Mouse (Mus musculus) kidney, embryonic 15.5 days (tissue): ENCODE measurements around the gene Tap2. TPM values are rescaled to one million over a fixed set of nuclear protein-coding genes. Genes with fewer than 3 reads are reported as not detected.

Experiments used
- ATAC-seq: fragments of 200-750 bp; cut with Nextera tagmentation; replicated peaks from 2 replicates; pipeline ENCODE4 v1.8.0; 2017; ENCODE audit warnings: moderate TSS enrichment; ENCODE audit not compliant: low FRiP score
- H3K27ac ChIP-seq: fragments of 300-500 bp; sonication (generic); 2 replicates; pipeline ENCODE4 v1.5.1; 2015; ENCODE audit warnings: mild to moderate bottlenecking, inconsistent platforms
- H3K27me3 ChIP-seq: fragments of 300-500 bp; sonication (generic); 2 replicates; pipeline ENCODE4 v1.6.1; 2015; ENCODE audit warnings: inconsistent platforms
- H3K36me3 ChIP-seq: fragments of 300-500 bp; sonication (generic); 2 replicates; pipeline ENCODE4 v1.6.1; 2015; ENCODE audit warnings: inconsistent platforms
- H3K4me1 ChIP-seq: fragments of 300-500 bp; sonication (generic); 2 replicates; pipeline ENCODE4 v1.6.1; 2015; ENCODE audit warnings: inconsistent platforms
- H3K4me2 ChIP-seq: fragments of 300-500 bp; sonication (generic); 2 replicates; pipeline ENCODE4 v1.6.1; 2015; ENCODE audit warnings: moderate library complexity, mild to moderate bottlenecking, inconsistent platforms
- H3K4me3 ChIP-seq: fragments of 300-500 bp; sonication (generic); replicated peaks from 2 replicates; pipeline ENCODE4 v1.5.1; 2015; ENCODE audit warnings: mild to moderate bottlenecking, inconsistent platforms
- H3K9ac ChIP-seq: fragments of 300-500 bp; sonication (generic); 2 replicates; pipeline ENCODE4 v1.6.1; 2015; ENCODE audit warnings: mild to moderate bottlenecking, inconsistent platforms
- H3K9me3 ChIP-seq: fragments of 300-500 bp; sonication (generic); replicated peaks from 2 replicates; pipeline ENCODE4 v1.6.1; 2016; ENCODE audit warnings: inconsistent platforms
- WGBS: fragments of 180-500 bp; shearing (Covaris S2); methylation state at CpG from one replicate; pipeline ENCODE4 v1.1.7; 2015; ENCODE audit warnings: mixed read lengths; 5-methylcytosine and 5-hydroxymethylcytosine counted together
- polyA plus RNA-seq: library from polyadenylated mRNA; unstranded; fragments of >200 nt; fragmentation: Nextera tagmentation; extraction: Ambion mirVana; gene quantifications from 2 replicates; pipeline ENCODE4 v1.2.1, GENCODE M21; 2015

Gene Tap2
- polyA plus RNA-seq, 1 experiment from 2014 or later, result 3.5 TPM

DNA sequence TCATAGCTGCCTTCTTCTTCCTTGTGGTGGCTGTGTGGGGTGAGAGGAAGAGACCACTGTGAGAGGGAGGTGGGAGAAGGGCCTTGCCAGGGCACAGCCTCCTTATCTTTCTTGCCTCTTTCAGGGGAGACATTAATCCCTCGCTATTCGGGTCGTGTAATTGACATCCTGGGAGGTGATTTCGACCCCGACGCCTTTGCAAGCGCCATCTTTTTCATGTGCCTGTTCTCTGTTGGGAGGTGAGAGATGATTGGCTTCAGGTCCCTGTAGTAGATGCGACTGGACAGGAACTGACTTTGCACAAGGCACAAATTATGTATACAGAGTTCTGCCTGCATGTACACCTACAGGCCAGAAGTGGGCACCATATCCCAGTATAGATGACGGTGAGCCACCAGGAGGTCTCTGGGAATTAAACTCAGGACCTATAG is 2.4 kb downstream of the Tap2 start:
- Histone ChIP-seq H3K36me3 (no peaks in the 10 kb centered on the region), H3K4me2 (peak overlapping the region; percentile 96; the same call in 1 of the 2 replicates), H3K27me3 (peaks cover 67% of the 10 kb centered on the region), H3K9ac (no peak overlapping the region), H3K4me1 (peaks cover 11% of the 10 kb centered on the region), H3K27ac (no peak overlapping the region), H3K4me3 (peak overlapping the region; percentile 81; the same call in 1 of the 2 replicates), H3K9me3 (no peaks in the 10 kb centered on the region)
- 21% methylated on average over 9 of the region's 9 CpGs for WGBS
- ATAC-seq, result no peak

DNA sequence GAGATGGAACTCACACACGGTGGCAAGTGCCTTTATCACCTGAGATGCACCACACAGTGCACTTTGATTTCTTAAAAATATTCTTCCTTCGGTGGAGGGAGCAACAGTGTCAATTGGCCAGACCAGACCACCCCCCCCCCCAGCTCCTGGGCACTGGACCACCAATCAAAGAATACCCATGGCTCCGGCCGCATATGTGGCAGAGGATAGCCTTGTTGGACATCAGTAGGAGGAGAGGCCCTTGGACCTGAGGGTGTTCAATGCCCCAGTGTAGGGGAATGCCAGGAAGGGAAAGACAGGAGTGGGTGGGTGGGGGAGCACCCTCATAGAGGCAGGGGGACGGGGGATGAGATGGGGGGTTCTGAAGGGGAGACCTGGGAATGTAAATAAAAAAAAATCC is 3.4 kb downstream of the Tap2 start:
- no peaks in the 10 kb centered on the region for H3K9me3 ChIP-seq
- 86% methylated on average over 5 of the region's 5 CpGs for WGBS
- no peak for ATAC-seq
- H3K4me2 ChIP-seq, result no peak overlapping the region
- H3K27me3 ChIP-seq, result peaks cover 74% of the 10 kb centered on the region
- no peak overlapping the region for H3K27ac ChIP-seq
- H3K9ac ChIP-seq, result no peak overlapping the region
- H3K36me3 ChIP-seq, result no peaks in the 10 kb centered on the region
- no peak overlapping the region for H3K4me3 ChIP-seq
- H3K4me1 ChIP-seq, result peaks cover 12% of the 10 kb centered on the region

DNA sequence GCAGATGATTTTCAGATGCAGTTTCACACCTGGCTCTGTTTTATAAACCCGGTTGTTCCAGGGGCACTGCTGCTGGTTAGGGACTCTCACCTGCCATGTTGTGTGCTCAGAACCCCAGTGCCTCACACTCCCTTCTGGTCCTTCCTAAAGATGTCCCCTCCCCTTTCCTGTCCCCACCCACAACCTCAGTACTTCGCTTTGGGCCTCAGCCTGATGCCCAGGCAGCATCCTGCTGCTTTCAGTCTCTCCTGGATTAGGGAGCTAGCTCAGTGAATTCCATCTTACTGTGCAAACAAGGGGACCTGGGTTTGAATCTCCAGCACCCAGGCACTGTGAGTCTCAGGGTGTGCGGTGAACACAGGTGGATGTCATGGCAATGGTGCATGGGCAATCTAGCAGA is 4.1 kb downstream of the Tap2 start:
- no peak overlapping the region for H3K4me2 ChIP-seq
- H3K27me3 ChIP-seq, result peaks cover 81% of the 10 kb centered on the region
- H3K9ac ChIP-seq, result no peak overlapping the region
- H3K9me3 ChIP-seq, result no peaks in the 10 kb centered on the region
- H3K4me3 ChIP-seq, result no peak overlapping the region
- ATAC-seq, result no peak
- no peak overlapping the region for H3K27ac ChIP-seq
- 64% methylated on average over 3 of the region's 3 CpGs for WGBS
- H3K4me1 ChIP-seq, result peaks cover 16% of the 10 kb centered on the region
- H3K36me3 ChIP-seq, result no peaks in the 10 kb centered on the region

DNA sequence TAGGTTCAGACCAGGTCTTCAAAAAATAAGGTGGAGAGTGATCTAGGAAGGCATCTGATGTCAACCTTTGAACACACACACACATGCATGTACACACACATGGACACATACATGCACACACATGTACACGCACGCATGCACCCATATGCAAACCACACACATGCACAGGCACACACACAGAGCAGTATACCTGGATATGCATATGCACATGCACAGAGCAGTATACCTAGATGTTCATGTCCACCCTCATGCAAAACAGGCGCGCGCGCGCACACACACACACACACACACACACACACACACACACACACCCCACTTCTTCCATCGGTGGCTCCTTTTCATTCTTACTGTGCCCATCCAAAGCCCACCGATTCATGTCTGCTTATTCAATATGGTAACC is 4.5 kb downstream of the Tap2 start:
- Histone ChIP-seq H3K27me3 (peaks cover 83% of the 10 kb centered on the region), H3K9me3 (no peaks in the 10 kb centered on the region), H3K4me3 (no peak overlapping the region), H3K9ac (no peak overlapping the region), H3K36me3 (no peaks in the 10 kb centered on the region), H3K4me1 (peaks cover 16% of the 10 kb centered on the region), H3K4me2 (no peak overlapping the region), H3K27ac (no peak overlapping the region)
- no peak for ATAC-seq
- 94% methylated on average over 9 of the region's 9 CpGs for WGBS

DNA sequence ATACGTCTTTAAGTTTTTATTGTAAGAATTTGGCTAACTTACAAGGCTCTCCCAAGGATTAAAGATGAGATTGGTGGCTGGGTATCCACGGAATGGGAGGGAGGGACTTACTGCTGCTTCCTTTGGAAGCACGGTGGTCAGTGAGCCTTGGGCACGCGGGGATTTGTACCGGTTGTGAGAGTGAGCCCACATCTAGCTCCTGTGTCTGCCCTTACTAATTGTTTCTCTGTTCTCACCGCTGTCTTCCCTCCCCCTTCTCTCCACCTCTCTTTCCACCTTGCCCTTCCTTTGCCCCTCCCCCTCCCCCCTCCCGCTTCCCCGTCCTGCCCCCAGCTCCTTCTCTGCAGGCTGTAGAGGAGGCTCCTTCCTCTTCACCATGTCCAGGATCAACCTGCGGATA is 5.1 kb downstream of the Tap2 start:
- Histone ChIP-seq H3K9ac (no peak overlapping the region), H3K27ac (no peak overlapping the region), H3K27me3 (peaks cover 83% of the 10 kb centered on the region), H3K4me3 (no peak overlapping the region), H3K36me3 (no peaks in the 10 kb centered on the region), H3K4me1 (peaks cover 16% of the 10 kb centered on the region), H3K4me2 (no peak overlapping the region), H3K9me3 (no peaks in the 10 kb centered on the region)
- no peak for ATAC-seq
- 24% methylated on average over 8 of the region's 10 CpGs for WGBS

DNA sequence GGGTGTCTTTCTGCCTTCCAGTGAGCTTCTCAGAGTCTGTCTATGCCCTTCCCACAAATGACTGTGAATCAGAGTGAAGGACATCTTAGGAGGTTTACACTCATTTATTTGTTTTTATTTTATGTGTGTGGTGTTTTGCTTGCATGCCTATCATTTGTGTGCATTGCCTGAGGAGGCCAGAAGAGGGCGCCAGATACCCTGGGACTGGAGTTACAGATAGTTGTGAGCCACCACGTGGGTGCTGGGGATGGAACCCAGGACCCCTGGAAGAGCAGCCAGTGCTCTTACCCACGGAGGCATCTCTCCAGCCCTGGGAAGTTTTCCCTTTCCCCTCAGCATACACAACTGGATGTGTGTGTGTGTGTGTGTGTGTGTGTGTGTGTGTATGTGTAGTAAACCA is 6.4 kb downstream of the Tap2 start:
- no peaks in the 10 kb centered on the region for H3K9me3 ChIP-seq

DNA sequence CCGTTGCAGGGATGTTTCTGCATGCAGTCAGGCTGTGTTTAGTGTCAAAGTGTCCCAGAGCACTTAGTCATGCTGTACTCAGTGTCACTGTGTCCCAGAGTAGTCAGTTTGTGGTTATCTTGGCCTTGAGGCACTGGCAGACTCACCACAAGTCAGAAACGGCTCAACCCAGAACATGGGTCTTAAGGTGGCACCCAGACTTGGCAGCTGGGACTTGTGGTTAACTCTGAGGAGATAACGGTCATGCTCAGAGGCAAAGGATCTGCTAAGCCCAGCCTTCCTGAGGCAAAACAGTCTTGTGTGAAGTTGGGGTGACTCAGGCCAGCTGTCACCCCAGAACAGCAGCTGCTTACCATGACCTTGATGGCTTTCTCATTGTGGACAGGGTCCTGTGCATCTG is 7.3 kb downstream of the Tap2 start:
- peaks cover 88% of the 10 kb centered on the region for H3K27me3 ChIP-seq

More for the DNA sequence above, 6.4 kb downstream of the Tap2 start:
- no peak for ATAC-seq
- Histone ChIP-seq H3K27me3 (peaks cover 91% of the 10 kb centered on the region), H3K9ac (no peak overlapping the region), H3K4me3 (no peak overlapping the region), H3K36me3 (no peaks in the 10 kb centered on the region), H3K27ac (no peak overlapping the region), H3K4me1 (peaks cover 20% of the 10 kb centered on the region), H3K4me2 (no peak overlapping the region)
- 54% methylated on average over 3 of the region's 3 CpGs for WGBS

DNA sequence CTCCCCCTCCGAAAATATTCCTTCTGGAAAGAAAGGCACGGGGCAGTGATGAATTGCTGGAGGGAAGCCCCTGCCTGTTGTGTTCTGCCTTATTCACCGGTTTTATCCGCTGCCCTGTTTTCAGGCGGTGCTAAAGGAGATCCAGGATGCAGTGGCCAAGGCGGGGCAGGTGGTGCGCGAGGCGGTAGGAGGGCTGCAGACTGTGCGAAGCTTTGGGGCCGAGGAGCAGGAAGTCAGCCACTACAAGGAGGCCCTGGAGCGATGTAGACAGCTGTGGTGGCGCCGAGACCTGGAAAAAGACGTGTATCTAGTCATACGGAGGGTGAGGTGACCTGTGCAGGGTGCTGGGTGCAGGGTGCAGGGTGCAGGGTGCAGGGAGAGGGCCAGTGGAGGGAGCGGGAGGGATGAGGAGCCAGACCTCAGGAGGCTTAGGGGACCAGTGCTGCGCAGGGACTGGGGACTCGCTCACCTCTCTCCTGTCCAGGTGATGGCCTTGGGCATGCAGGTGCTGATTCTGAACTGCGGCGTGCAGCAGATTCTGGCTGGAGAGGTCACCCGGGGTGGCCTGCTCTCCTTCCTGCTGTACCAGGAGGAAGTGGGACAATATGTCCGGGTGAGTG is 8.5 kb downstream of the Tap2 start:
- H3K4me3 ChIP-seq, result no peak overlapping the region
- no peak overlapping the region for H3K4me2 ChIP-seq
- peaks cover 84% of the 10 kb centered on the region for H3K27me3 ChIP-seq
- H3K27ac ChIP-seq, result no peak overlapping the region
- WGBS, result 20% methylated on average over 23 of the region's 23 CpGs
- H3K9ac ChIP-seq, result no peak overlapping the region
- H3K4me1 ChIP-seq, result 0 out of 2 replicates have a peak, but pooled peaks cover 10% of the 10 kb centered on the region
- no peaks in the 10 kb centered on the region for H3K36me3 ChIP-seq
- H3K9me3 ChIP-seq, result no peaks in the 10 kb centered on the region
- ATAC-seq, result no peak

More for the DNA sequence above, 7.3 kb downstream of the Tap2 start:
- no peak overlapping the region for H3K4me2 ChIP-seq
- H3K4me1 ChIP-seq, result peaks cover 12% of the 10 kb centered on the region; the same call in 1 of the 2 replicates
- no peak overlapping the region for H3K27ac ChIP-seq
- 72% methylated on average over 3 of the region's 3 CpGs for WGBS
- no peak overlapping the region for H3K4me3 ChIP-seq
- no peaks in the 10 kb centered on the region for H3K36me3 ChIP-seq
- H3K9me3 ChIP-seq, result no peaks in the 10 kb centered on the region
- ATAC-seq, result no peak
- no peak overlapping the region for H3K9ac ChIP-seq

DNA sequence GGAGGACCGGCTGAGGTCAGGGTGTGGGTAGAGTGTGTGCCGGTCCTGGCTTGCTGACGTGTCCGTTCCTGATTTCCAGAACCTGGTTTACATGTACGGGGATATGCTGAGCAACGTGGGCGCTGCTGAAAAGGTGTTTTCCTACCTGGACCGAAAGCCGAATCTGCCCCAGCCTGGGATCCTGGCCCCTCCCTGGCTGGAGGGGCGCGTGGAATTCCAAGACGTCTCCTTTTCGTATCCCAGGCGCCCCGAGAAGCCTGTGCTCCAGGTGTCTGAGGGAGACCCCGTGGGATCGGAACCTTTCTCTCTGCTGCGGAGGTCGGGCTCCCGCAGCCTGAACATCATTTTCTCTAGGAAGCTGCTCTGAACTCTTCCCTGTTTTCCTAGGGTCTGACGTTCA is 10.6 kb downstream of the Tap2 start:
- Histone ChIP-seq H3K4me2 (peak overlapping the region; percentile 33), H3K9me3 (no peaks in the 10 kb centered on the region), H3K27ac (no peak overlapping the region), H3K36me3 (no peaks in the 10 kb centered on the region), H3K4me3 (no peak overlapping the region), H3K4me1 (0 out of 2 replicates have a peak, but pooled peaks cover 10% of the 10 kb centered on the region), H3K27me3 (peaks cover 73% of the 10 kb centered on the region), H3K9ac (no peak overlapping the region)
- 42% methylated on average over 21 of the region's 21 CpGs for WGBS
- no peak for ATAC-seq

DNA sequence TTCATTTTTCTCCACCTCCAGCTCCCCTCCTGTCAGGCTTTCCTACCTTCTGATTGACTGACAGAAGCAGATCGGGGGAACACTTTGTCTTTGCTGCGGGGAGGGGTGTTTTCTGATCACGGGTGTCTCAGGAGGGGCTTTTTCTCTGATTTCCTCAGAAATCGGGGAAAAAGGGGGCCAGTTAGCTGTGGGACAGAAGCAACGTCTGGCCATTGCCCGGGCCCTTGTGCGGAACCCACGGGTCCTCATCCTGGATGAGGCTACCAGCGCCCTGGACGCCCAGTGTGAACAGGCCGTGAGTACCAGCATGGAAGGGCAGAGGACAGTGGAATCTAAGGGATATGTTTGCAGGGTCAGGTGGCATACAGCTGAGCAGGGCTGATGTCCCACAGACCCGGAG is 11.8 kb downstream of the Tap2 start:
- WGBS, result 88% methylated on average over 12 of the region's 12 CpGs
- Histone ChIP-seq H3K4me1 (0 out of 2 replicates have a peak, but pooled peaks cover 10% of the 10 kb centered on the region), H3K9ac (no peak overlapping the region), H3K36me3 (no peaks in the 10 kb centered on the region), H3K4me3 (no peak overlapping the region), H3K4me2 (no peak overlapping the region), H3K27me3 (peaks cover 60% of the 10 kb centered on the region), H3K27ac (no peak overlapping the region), H3K9me3 (no peaks in the 10 kb centered on the region)
- ATAC-seq, result no peak

DNA sequence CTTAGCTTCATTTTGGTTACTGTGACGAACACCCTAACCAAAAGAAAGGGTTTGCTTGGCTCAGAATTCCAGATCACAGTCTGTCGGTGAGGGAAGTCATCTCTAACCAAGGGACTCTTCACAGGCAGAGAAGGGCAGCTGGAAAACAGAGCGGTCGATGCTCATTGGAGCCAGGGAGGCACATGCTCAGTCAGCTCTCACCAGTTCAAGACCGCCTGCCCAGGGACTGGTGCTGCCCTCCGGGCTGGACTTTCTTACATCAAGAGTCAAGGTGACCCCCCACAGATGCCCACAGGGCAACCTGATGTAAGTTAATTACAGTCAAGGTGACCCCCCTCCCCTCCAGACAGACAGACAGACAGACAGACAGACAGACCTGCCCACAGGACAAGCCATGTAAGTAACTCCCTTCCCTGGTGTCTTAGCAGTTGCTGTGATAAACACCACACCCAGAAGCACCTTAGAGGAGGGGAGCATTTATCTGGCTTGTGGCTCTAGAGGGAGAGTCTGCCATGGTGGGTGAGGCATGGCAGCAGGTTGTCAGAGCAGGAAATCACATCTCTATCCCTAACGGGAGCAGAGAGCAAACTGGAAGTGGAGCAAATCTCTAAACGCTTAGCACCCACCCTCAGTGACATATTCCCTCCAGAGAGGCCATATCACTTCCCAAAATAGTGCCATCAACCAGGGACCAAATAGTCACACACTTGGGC is 14.0 kb downstream of the Tap2 start:
- Histone ChIP-seq H3K36me3 (no peaks in the 10 kb centered on the region), H3K9ac (no peak overlapping the region), H3K4me2 (no peak overlapping the region), H3K4me3 (no peak overlapping the region), H3K27me3 (peaks cover 38% of the 10 kb centered on the region), H3K4me1 (0 out of 2 replicates have a peak, but pooled peaks cover 5% of the 10 kb centered on the region), H3K27ac (no peak overlapping the region), H3K9me3 (no peaks in the 10 kb centered on the region)
- WGBS, result 87% methylated on average over 8 of the region's 8 CpGs
- ATAC-seq, result no peak

DNA sequence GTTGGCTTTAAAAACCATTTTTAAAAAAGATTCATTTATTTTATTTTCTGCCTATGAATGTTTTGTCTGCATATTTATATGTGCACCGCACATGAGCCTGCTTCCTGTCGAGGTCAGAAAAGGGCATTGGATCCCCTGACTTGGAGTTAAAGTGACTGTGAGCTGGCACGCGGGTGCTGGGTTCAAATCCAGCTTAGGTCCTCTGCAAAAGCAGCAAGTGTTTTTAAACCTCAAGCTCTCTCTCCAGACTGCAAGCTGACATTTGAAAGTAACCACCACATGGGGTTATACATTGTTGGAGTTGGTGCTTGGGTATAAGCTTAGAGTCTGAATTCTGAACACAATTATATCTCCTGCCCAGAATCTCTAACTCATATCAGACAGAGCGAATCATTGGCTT is 14.7 kb downstream of the Tap2 start:
- Histone ChIP-seq H3K27me3 (peaks cover 32% of the 10 kb centered on the region), H3K4me2 (no peak overlapping the region), H3K36me3 (no peaks in the 10 kb centered on the region), H3K4me1 (0 out of 2 replicates have a peak, but pooled peaks cover 5% of the 10 kb centered on the region), H3K4me3 (no peak overlapping the region), H3K27ac (no peak overlapping the region), H3K9me3 (no peaks in the 10 kb centered on the region), H3K9ac (no peak overlapping the region)
- WGBS, result 89% methylated on average over 5 of the region's 5 CpGs
- ATAC-seq, result no peak
